Mouse (Mus musculus): Measurements from ENCODE around the gene Iqsec1. TPM values are rescaled to one million over a fixed set of nuclear protein-coding genes. Genes with fewer than 3 reads are reported as not detected.
A peak's percentile ranks its signal among the peaks of the same experiment; 100 is the strongest.

The Iqsec1 gene
- total and polyA plus RNA-seq, 3 experiments, result 17.0 to 90.4 (median 83.5) TPM

DNA sequence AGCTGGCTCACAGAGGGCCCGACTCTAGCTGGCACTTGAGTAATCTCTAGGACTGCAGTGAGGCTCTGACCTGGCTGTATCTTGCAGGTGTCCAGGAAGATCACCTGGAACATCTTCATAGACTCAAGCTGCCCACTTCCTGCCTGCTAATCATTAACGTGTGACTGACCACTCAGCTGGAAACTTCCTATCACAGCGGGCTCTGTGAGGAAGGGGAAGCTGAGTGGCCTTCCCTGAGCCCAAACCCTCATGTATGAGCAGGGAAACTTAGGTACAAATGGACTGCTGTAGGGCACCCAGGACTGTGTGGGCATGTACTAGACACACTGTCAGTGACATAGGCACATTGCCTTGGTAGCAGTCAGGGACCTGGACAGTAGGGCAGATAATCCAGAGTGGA, 268.3 kb downstream of the Iqsec1 start:
- dilution Hi-C loops (cut with MboI; ENCODE audit: extremely low pct_ligation_motif_present, extremely low pct_unique_long_range_greater_than_20kb, low sequenced_read_pairs), result no loop called here
- peaks cover 42 to 98% of the 10 kb centered on the region in 2 experiments for H3K36me3 ChIP-seq (replicated peaks in 1 of 2; ENCODE audit: control insufficient read depth in 1 of 2, insufficient read depth in 1 of 2, low read length in 1 of 2)
- no peaks in the 10 kb centered on the region for H3K9me3 ChIP-seq (replicated peaks; ENCODE audit: low read length)

DNA sequence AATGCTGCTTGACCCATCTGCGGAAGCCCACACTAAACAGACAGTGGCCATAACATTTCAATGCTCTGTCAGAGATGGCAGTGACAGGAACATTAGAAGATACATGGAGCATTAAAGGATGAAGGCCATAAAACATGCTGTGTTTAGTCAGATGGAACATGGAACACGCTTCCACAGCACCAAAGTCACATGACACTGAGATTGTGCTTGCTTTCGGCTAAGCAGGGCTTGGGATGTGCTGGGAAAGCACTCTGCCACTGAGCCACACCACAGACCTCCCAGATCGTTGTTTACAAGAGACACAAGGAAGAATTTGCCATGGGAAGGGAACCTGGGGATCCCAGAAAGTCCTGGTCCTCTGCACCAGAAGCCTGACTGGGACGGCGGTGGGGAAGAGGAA, 269.1 kb downstream of the Iqsec1 start:
- DNase-seq (ENCODE audit: extremely low read depth), result no peak
- Histone ChIP-seq H3K9ac (ENCODE audit: insufficient read depth, low read depth) (no peak overlapping the region), H3K9me3 (replicated peaks; ENCODE audit: low read length) (no peaks in the 10 kb centered on the region), H3K27me3 (replicated peaks) (no peaks in the 10 kb centered on the region), H3K4me3 (replicated peaks in 1 of 3; ENCODE audit: low read depth in 2 of 3, low read length in 2 of 3, poor library complexity in 1 of 3) (no peak overlapping the region), H3K27ac (ENCODE audit: insufficient read depth, low read depth) (no peak overlapping the region), H3K4me1 (ENCODE audit: control insufficient read depth in 1 of 2, insufficient read depth in 2 of 2) (peaks cover 7 to 80% of the 10 kb centered on the region in 2 experiments), H3K4me2 (ENCODE audit: insufficient read depth, low read depth, poor library complexity, severe bottlenecking) (no peak overlapping the region), H3K79me2 (replicated peaks; ENCODE audit: control insufficient read depth, extremely low read depth, insufficient read depth, poor library complexity, severe bottlenecking) (peaks cover 18% of the 10 kb centered on the region), H3K36me3 (replicated peaks in 1 of 2; ENCODE audit: control insufficient read depth in 1 of 2, insufficient read depth in 1 of 2, low read length in 1 of 2) (peaks cover 43 to 98% of the 10 kb centered on the region in 2 experiments)
- dilution Hi-C loops (cut with MboI; ENCODE audit: extremely low pct_ligation_motif_present, extremely low pct_unique_long_range_greater_than_20kb, low sequenced_read_pairs), result no loop called here
- in situ Hi-C loops (cut with MboI; ENCODE audit: low pct_ligation_motif_present, low pct_unique_long_range_greater_than_20kb, low sequenced_read_pairs), result no loop called here
- no peak for TF ChIP-seq MAZ (IDR thresholded peaks at IDR 0.05; ENCODE audit: low read depth, low read length)
- no peak for TF ChIP-seq HCFC1 (IDR thresholded peaks at IDR 0.05; ENCODE audit: low read depth, low read length)
- no peak for TF ChIP-seq MXI1 (IDR thresholded peaks at IDR 0.05; ENCODE audit: low read depth, low read length)
- TF ChIP-seq ZKSCAN1 (IDR thresholded peaks at IDR 0.05; ENCODE audit: borderline replicate concordance, low read depth, low read length), result no peak
- no peak for TF ChIP-seq ZMIZ1 (IDR thresholded peaks at IDR 0.05; ENCODE audit: low read depth, low read length)
- no peak for TF ChIP-seq RCOR1 (conservative IDR thresholded peaks at IDR 0.05; ENCODE audit: low read depth, low read length)
- TF ChIP-seq IRF4 (IDR thresholded peaks at IDR 0.05; ENCODE audit: low read depth, low read length), result no peak
- no peak for TF ChIP-seq ETS1 (conservative IDR thresholded peaks at IDR 0.05; ENCODE audit: low read depth, low read length)
- no peak for TF ChIP-seq MYC (IDR thresholded peaks at IDR 0.05; ENCODE audit: low read depth, low read length)
- TF ChIP-seq JUN (IDR thresholded peaks at IDR 0.05; ENCODE audit: insufficient read depth, low read depth, low read length), result no peak
- TF ChIP-seq NRF1 (IDR thresholded peaks at IDR 0.05; ENCODE audit: low read depth, low read length), result no peak

More for the DNA sequence above, 268.3 kb downstream of the Iqsec1 start:
- H3K9ac ChIP-seq (ENCODE audit: insufficient read depth, low read depth), result no peak overlapping the region
- no peak overlapping the region for H3K4me3 ChIP-seq (replicated peaks in 1 of 3; ENCODE audit: low read depth in 2 of 3, low read length in 2 of 3, poor library complexity in 1 of 3)
- 0 out of 2 replicates have a peak overlapping the region, but pooled peaks have one; percentile 22 for H3K27ac ChIP-seq (ENCODE audit: insufficient read depth, low read depth)
- in situ Hi-C loops (cut with MboI; ENCODE audit: low pct_ligation_motif_present, low pct_unique_long_range_greater_than_20kb, low sequenced_read_pairs), result loop anchor here (10.0 kb wide), 1 partner anchor 55 kb away; no protein-coding TSS in a partner anchor
- peaks cover 7 to 78% of the 10 kb centered on the region in 2 experiments for H3K4me1 ChIP-seq (ENCODE audit: control insufficient read depth in 1 of 2, insufficient read depth in 2 of 2)
- peaks cover 22% of the 10 kb centered on the region for H3K79me2 ChIP-seq (replicated peaks; ENCODE audit: control insufficient read depth, extremely low read depth, insufficient read depth, poor library complexity, severe bottlenecking)
- TF ChIP-seq MAZ (IDR thresholded peaks at IDR 0.05; ENCODE audit: low read depth, low read length) (no peak), ETS1 (conservative IDR thresholded peaks at IDR 0.05; ENCODE audit: low read depth, low read length) (no peak), BHLHE40 (IDR thresholded peaks at IDR 0.05; ENCODE audit: low read depth, low read length) (no peak), E2F4 (IDR thresholded peaks at IDR 0.05; ENCODE audit: insufficient replicate concordance, low read depth, low read length) (no peak), ZKSCAN1 (IDR thresholded peaks at IDR 0.05; ENCODE audit: borderline replicate concordance, low read depth, low read length) (no peak), TCF12 (IDR thresholded peaks at IDR 0.05; ENCODE audit: low read depth, low read length) (no peak), CTCF (conservative IDR thresholded peaks at IDR 0.05 in 1 of 2, IDR thresholded peaks at IDR 0.05 in 1 of 2; ENCODE audit: low read depth in 2 of 2, low read length in 2 of 2) (no peak), ELF1 (IDR thresholded peaks at IDR 0.05; ENCODE audit: low read depth, low read length) (no peak), CHD2 (IDR thresholded peaks at IDR 0.05; ENCODE audit: low read length) (no peak), POLR2AphosphoS2 (IDR thresholded peaks at IDR 0.05; ENCODE audit: low read depth, low read length) (no peak), TBP (conservative IDR thresholded peaks at IDR 0.05; ENCODE audit: low read depth, low read length) (no peak), RAD21 (IDR thresholded peaks at IDR 0.05; ENCODE audit: low read depth, low read length) (no peak), GABPA (IDR thresholded peaks at IDR 0.05; ENCODE audit: insufficient replicate concordance, low read depth, low read length) (no peak)
- DNase-seq (ENCODE audit: extremely low read depth), result peak; percentile 24
- no peaks in the 10 kb centered on the region for H3K27me3 ChIP-seq (replicated peaks)
- no peak overlapping the region for H3K4me2 ChIP-seq (ENCODE audit: insufficient read depth, low read depth, poor library complexity, severe bottlenecking)
